Mouse (Mus musculus) liver, embryonic 16.5 days (tissue): ENCODE measurements around the gene Smpd2. TPM values are rescaled to one million over a fixed set of nuclear protein-coding genes. Genes with fewer than 3 reads are reported as not detected.
A peak's percentile ranks its signal among the peaks of the same experiment; 100 is the strongest.
"Not testable (repeated sequence)": the region's sequence is repeated elsewhere in the genome, so short reads cannot be mapped to it uniquely, and the experiment has no call there.

Source experiments
- ATAC-seq: fragments of 200-750 bp; cut with Nextera tagmentation; 2 replicates; pipeline ENCODE4 v1.8.0; 2017; ENCODE audit warnings: low read depth, mild to moderate bottlenecking, moderate number of reproducible peaks, moderate library complexity
- H3K27ac ChIP-seq: fragments of 300-500 bp; sonication (generic); 2 replicates; pipeline ENCODE4 v1.5.1; 2014; ENCODE audit warnings: mild to moderate bottlenecking, low read length
- H3K27me3 ChIP-seq: fragments of 300-500 bp; sonication (generic); 2 replicates; pipeline ENCODE4 v1.6.1; 2014; ENCODE audit warnings: low read depth, low read length, mixed read lengths; ENCODE audit not compliant: control insufficient read depth, insufficient read depth
- H3K36me3 ChIP-seq: fragments of 300-500 bp; sonication (generic); 2 replicates; pipeline ENCODE4 v1.6.1; 2014; ENCODE audit warnings: mild to moderate bottlenecking; ENCODE audit not compliant: control insufficient read depth, insufficient read depth
- H3K4me1 ChIP-seq: fragments of 300-500 bp; sonication (generic); 2 replicates; pipeline ENCODE4 v1.6.1; 2014; ENCODE audit warnings: low read depth, low read length, mixed read lengths; ENCODE audit not compliant: control insufficient read depth
- H3K4me2 ChIP-seq: fragments of 300-500 bp; sonication (generic); 2 replicates; pipeline ENCODE4 v1.6.1; 2014; ENCODE audit warnings: low read depth, low read length, mixed read lengths
- H3K4me3 ChIP-seq: fragments of 300-500 bp; sonication (generic); 2 replicates; pipeline ENCODE4 v1.5.1; 2014; ENCODE audit warnings: low read depth, mild to moderate bottlenecking, low read length
- H3K9ac ChIP-seq: fragments of 300-500 bp; sonication (generic); 2 replicates; pipeline ENCODE4 v1.6.1; 2014; ENCODE audit warnings: low read depth, low read length
- H3K9me3 ChIP-seq: fragments of 300-500 bp; sonication (generic); replicated peaks from 2 replicates; pipeline ENCODE4 v1.6.1; 2016; ENCODE audit warnings: low read length; ENCODE audit not compliant: control insufficient read depth
- WGBS: fragments of 180-500 bp; shearing (Covaris S2); extraction: QIAGEN DNeasy Blood & Tissue Kit; methylation state at CpG from one replicate; pipeline ENCODE4 v1.1.7; 2014; ENCODE audit not compliant: insufficient replicate concordance; 5-methylcytosine and 5-hydroxymethylcytosine counted together
- polyA plus RNA-seq: library from polyadenylated mRNA; unstranded; fragments of >200 nt; fragmentation: Nextera tagmentation; extraction: Ambion mirVana; gene quantifications from 2 replicates; pipeline ENCODE4 v1.2.1, GENCODE M21; 2015

Smpd2 gene
- polyA plus RNA-seq, 1 experiment from 2014 or later: 14.6 TPM

DNA sequence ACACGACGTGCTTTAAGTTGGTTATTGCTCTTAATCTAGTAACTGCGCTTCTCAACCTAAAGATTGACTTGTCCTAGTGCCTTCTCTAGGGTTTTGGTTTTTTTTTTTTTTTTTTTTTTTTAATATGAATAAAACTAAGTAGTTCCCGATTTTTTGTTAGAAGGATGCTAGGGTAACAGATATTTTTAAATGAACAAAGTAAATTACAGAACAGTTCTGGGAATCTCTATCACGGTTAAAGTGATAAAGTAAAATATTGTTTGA is 30.2 kb upstream of the Smpd2 start:
- ATAC-seq: no peak
- H3K36me3 ChIP-seq: no peaks in the 10 kb centered on the region; the same call in 1 of the 2 replicates
- no peaks in the 10 kb centered on the region for H3K9me3 ChIP-seq
- peaks cover 20% of the 10 kb centered on the region for H3K4me1 ChIP-seq
- peak overlapping the region; percentile 94 for H3K4me2 ChIP-seq
- peak overlapping the region; percentile 86 for H3K9ac ChIP-seq
- H3K4me3 ChIP-seq: peak overlapping the region; percentile 83
- H3K27ac ChIP-seq: peak overlapping the region; percentile 83; the same call in 1 of the 2 replicates
- WGBS: 3% methylated on average over 5 of the region's 5 CpGs
- no peaks in the 10 kb centered on the region for H3K27me3 ChIP-seq

GRCm38 (mm10) chr10:41519640-41520409 is 29.7 kb upstream of the Smpd2 start:
- WGBS: under 1% methylated on average over 65 of the region's 65 CpGs
- Histone ChIP-seq H3K9ac (peak overlapping the region; percentile 86), H3K4me2 (peak overlapping the region; percentile 94), H3K27me3 (no peaks in the 10 kb centered on the region), H3K4me3 (peak overlapping the region; percentile 83), H3K4me1 (peaks cover 20% of the 10 kb centered on the region), H3K27ac (peak overlapping the region; percentile 83), H3K36me3 (no peaks in the 10 kb centered on the region; the same call in 1 of the 2 replicates), H3K9me3 (no peaks in the 10 kb centered on the region)
- peak; percentile 23 for ATAC-seq

- under 1% methylated on average over 69 of the region's 69 CpGs for WGBS
- Histone ChIP-seq H3K9me3 (no peaks in the 10 kb centered on the region), H3K36me3 (no peaks in the 10 kb centered on the region; the same call in 1 of the 2 replicates), H3K4me1 (peaks cover 17% of the 10 kb centered on the region), H3K4me3 (peak within 1 kb of the TSS; percentile 83), H3K9ac (peak within 1 kb of the TSS; percentile 86), H3K27ac (peak within 1 kb of the TSS; percentile 83), H3K4me2 (peak within 1 kb of the TSS; percentile 94), H3K27me3 (no peaks in the 10 kb centered on the region)
- peak; percentile 87 for ATAC-seq
These were observed 28.9 kb upstream of the Smpd2 start, which contains the start of gene Cd164 for GRCm38 (mm10) chr10:41518981-41519618. TSS of gene Cd164 (plus strand) at chr10:41519414.

- peak overlapping the region; percentile 94 for H3K4me2 ChIP-seq
- no peaks in the 10 kb centered on the region for H3K9me3 ChIP-seq
- ATAC-seq: peak; percentile 67
- H3K9ac ChIP-seq: peak overlapping the region; percentile 86
- H3K27ac ChIP-seq: peak overlapping the region; percentile 83
- no peaks in the 10 kb centered on the region for H3K27me3 ChIP-seq
- WGBS: under 1% methylated on average over 23 of the region's 23 CpGs
- H3K4me3 ChIP-seq: peak overlapping the region; percentile 83
- H3K36me3 ChIP-seq: no peaks in the 10 kb centered on the region; the same call in 1 of the 2 replicates
- H3K4me1 ChIP-seq: peaks cover 17% of the 10 kb centered on the region
These were observed 28.4 kb upstream of the Smpd2 start for GRCm38 (mm10) chr10:41518508-41518980.

- Histone ChIP-seq H3K4me2 (no peak overlapping the region), H3K36me3 (no peaks in the 10 kb centered on the region), H3K4me1 (peaks cover 4% of the 10 kb centered on the region), H3K27me3 (no peaks in the 10 kb centered on the region), H3K9me3 (no peaks in the 10 kb centered on the region), H3K27ac (no peak overlapping the region), H3K4me3 (no peak overlapping the region), H3K9ac (no peak overlapping the region)
- no peak for ATAC-seq
These were observed 24.8 kb upstream of the Smpd2 start for GRCm38 (mm10) chr10:41514921-41515320.

DNA sequence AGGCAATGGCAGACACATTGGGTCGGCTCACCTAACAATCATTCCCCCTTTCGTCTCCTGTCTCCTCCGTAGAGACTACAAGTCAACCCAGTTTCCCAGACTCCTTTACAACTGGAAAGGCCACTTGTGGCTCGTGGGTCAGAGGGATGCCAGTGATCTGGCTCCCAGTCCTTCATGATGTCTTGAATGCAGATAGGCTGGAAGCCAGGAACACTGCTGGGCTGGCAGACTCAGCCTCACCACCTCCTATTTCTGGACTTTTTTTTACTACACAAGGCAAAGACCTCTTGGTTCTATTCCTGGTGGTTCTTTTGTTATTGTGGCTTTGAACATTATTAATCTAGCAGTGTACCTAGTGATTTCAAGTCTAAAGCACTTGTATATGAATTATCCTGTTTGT is 24.1 kb upstream of the Smpd2 start:
- no peak for ATAC-seq
- no peak overlapping the region for H3K27ac ChIP-seq

GRCm38 (mm10) chr10:41509160-41509559 is 19.0 kb upstream of the Smpd2 start:
- ATAC-seq: no peak
- H3K9me3 ChIP-seq: no peaks in the 10 kb centered on the region
- H3K36me3 ChIP-seq: no peaks in the 10 kb centered on the region
- no peak overlapping the region for H3K4me3 ChIP-seq
- H3K4me1 ChIP-seq: no peaks in the 10 kb centered on the region
- H3K9ac ChIP-seq: no peak overlapping the region
- no peaks in the 10 kb centered on the region for H3K27me3 ChIP-seq
- 26% methylated on average over 2 of the region's 2 CpGs for WGBS
- no peak overlapping the region for H3K4me2 ChIP-seq
- no peak overlapping the region for H3K27ac ChIP-seq

More for the DNA sequence above, 24.1 kb upstream of the Smpd2 start:
- H3K4me2 ChIP-seq: no peak overlapping the region
- peaks cover 4% of the 10 kb centered on the region for H3K4me1 ChIP-seq
- H3K9ac ChIP-seq: no peak overlapping the region
- 58% methylated on average over 4 of the region's 4 CpGs for WGBS
- H3K4me3 ChIP-seq: no peak overlapping the region
- H3K27me3 ChIP-seq: no peaks in the 10 kb centered on the region
- no peaks in the 10 kb centered on the region for H3K9me3 ChIP-seq
- H3K36me3 ChIP-seq: no peaks in the 10 kb centered on the region

DNA sequence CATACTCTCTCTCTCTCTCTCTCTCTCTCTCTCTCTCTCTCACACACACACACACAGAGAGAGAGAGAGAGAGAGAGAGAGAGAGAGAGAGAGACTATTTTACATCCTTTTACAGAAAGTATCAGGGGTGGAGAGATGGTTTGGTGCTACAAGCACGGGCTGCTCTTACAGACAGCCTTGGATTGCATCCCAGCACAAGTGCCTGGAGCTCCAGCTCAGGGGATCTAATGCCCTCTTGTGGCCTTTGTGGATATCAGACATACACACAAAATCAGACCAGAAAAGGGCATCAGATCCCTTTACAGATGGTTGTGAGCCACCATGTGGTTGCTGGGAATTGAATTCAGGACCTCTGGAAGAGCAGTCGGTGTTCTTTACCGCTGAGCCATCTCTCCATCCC is 15.3 kb upstream of the Smpd2 start:
- H3K9ac ChIP-seq, H3K9me3 ChIP-seq, H3K4me1 ChIP-seq, H3K4me2 ChIP-seq, H3K36me3 ChIP-seq, H3K4me3 ChIP-seq, H3K27me3 ChIP-seq, ATAC-seq, H3K27ac ChIP-seq: not testable (repeated sequence)
- WGBS: 4% methylated on average over 3 of the region's 3 CpGs

- H3K27ac ChIP-seq: no peak overlapping the region
- no peak overlapping the region for H3K9ac ChIP-seq
- ATAC-seq: no peak
- no peak overlapping the region for H3K4me2 ChIP-seq
- no peaks in the 10 kb centered on the region for H3K27me3 ChIP-seq
- 79% methylated on average over 1 of the region's 1 CpGs for WGBS
- no peaks in the 10 kb centered on the region for H3K9me3 ChIP-seq
- H3K4me3 ChIP-seq: no peak overlapping the region
- no peaks in the 10 kb centered on the region for H3K4me1 ChIP-seq
- no peaks in the 10 kb centered on the region for H3K36me3 ChIP-seq
These were observed 14.8 kb upstream of the Smpd2 start for GRCm38 (mm10) chr10:41504996-41505395.
